Mouse (Mus musculus) thymus, postnatal 10 days (tissue): Measurements from ENCODE around the gene Bin2.
"Not testable (repeated sequence)": the region's sequence is repeated elsewhere in the genome, so short reads cannot be mapped to it uniquely, and the experiment has no call there.

Experiments
- DNase-seq, 2 experiments: peaks; one replicate each; pipeline ENCODE4 v3.0.0; 2021; ENCODE audit warnings: low spot score in 2 of 2

Gene Bin2

GRCm38 (mm10) chr15:100650111-100650510 lies 19.2 kb downstream of the Bin2 start:
- no peak for DNase-seq

- no peak for DNase-seq
Measured at GRCm38 (mm10) chr15:100646161-100646560, 23.2 kb downstream of the Bin2 start.

GRCm38 (mm10) chr15:100642451-100642850 lies 26.9 kb downstream of the Bin2 start:
- no peak for DNase-seq

GRCm38 (mm10) chr15:100641226-100641810 lies 28.0 kb downstream of the Bin2 start:
- no peak for DNase-seq

- DNase-seq, result no peak
Measured at GRCm38 (mm10) chr15:100639972-100640750, 29.2 kb downstream of the Bin2 start.

- peak; percentile 19 to 54 for DNase-seq
Measured at GRCm38 (mm10) chr15:100637661-100638060, 31.7 kb downstream of the Bin2 start.

- no peak for DNase-seq
Measured at GRCm38 (mm10) chr15:100636700-100637501, 32.5 kb downstream of the Bin2 start, which contains the start of gene Smagp. Smagp (minus strand) TSS chr15:100636940.

GRCm38 (mm10) chr15:100635851-100636645 lies 33.3 kb downstream of the Bin2 start:
- DNase-seq, result no peak

- DNase-seq, result no peak
Measured at GRCm38 (mm10) chr15:100635239-100635638, 34.1 kb downstream of the Bin2 start.

GRCm38 (mm10) chr15:100633341-100633740 lies 36.0 kb downstream of the Bin2 start:
- DNase-seq, result no peak

GRCm38 (mm10) chr15:100632323-100632722 lies 37.0 kb downstream of the Bin2 start:
- no peak for DNase-seq

GRCm38 (mm10) chr15:100631454-100632170 lies 37.7 kb downstream of the Bin2 start:
- no peak for DNase-seq

- DNase-seq, result no peak
Measured at GRCm38 (mm10) chr15:100630126-100630525, 39.2 kb downstream of the Bin2 start.

- no peak for DNase-seq
Measured at GRCm38 (mm10) chr15:100628797-100629196, 40.6 kb downstream of the Bin2 start.

- DNase-seq, result no peak
Measured at GRCm38 (mm10) chr15:100627774-100628370, 41.5 kb downstream of the Bin2 start.

- no peak for DNase-seq
Measured at GRCm38 (mm10) chr15:100627287-100627686, 42.1 kb downstream of the Bin2 start.

- no peak for DNase-seq
Measured at GRCm38 (mm10) chr15:100624435-100624834, 44.9 kb downstream of the Bin2 start.

GRCm38 (mm10) chr15:100623754-100624153 lies 45.6 kb downstream of the Bin2 start:
- DNase-seq, result no peak

GRCm38 (mm10) chr15:100622164-100622563 lies 47.2 kb downstream of the Bin2 start:
- no peak for DNase-seq

GRCm38 (mm10) chr15:100621671-100622070 lies 47.7 kb downstream of the Bin2 start:
- DNase-seq, result not testable (repeated sequence)

GRCm38 (mm10) chr15:100619200-100619599 lies 50.2 kb downstream of the Bin2 start:
- no peak for DNase-seq
